Mouse (Mus musculus) cerebellum, postnatal 10 days (tissue): ENCODE measurements at regions not wholly inside any gene's neighbourhood (a gene's known extent, or its start where the extent isn't known, plus 50 kb on each side); places are given as distances from the start of the nearest gene placed in this dataset.

Experiments used
- DNase-seq, 2 experiments: peaks; one replicate each; pipeline ENCODE4 v3.0.0; 2021; ENCODE audit warnings: mixed read lengths in 2 of 2

- DNase-seq, result no peak
These were observed 68.7 kb downstream of the Npepl1 start for GRCm38 (mm10) chr2:174178801-174179200.

DNA sequence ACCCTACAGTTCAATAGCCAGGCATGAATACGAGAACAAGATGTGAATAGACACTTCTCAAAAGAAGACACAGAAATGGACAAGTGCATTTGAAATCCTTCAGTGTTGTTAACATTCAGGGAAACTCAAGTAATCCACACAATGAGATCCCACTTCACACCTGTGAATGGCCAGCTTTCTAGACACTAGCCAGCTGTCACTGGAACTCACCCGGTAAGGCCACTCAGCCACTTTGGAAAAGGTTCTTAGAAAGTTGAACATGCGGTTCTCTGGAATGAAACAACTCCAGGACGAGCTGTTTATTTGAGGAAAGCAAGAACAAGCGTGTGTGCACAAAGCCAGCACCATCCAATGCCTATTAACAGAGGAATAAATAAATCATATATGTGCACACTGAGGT is 74.6 kb downstream of the Npepl1 start:
- no peak for DNase-seq

GRCm38 (mm10) chr2:174191071-174191470 is 80.9 kb downstream of the Npepl1 start:
- DNase-seq, result no peak

GRCm38 (mm10) chr2:174191516-174191915 is 81.4 kb downstream of the Npepl1 start:
- DNase-seq, result no peak

- no peak for DNase-seq
These were observed 81.9 kb downstream of the Npepl1 start for GRCm38 (mm10) chr2:174192026-174192425.

GRCm38 (mm10) chr2:174193506-174193905 is 83.4 kb downstream of the Npepl1 start:
- peak; percentile 20 to 21 for DNase-seq

GRCm38 (mm10) chr2:174195651-174196050 is 85.5 kb downstream of the Npepl1 start:
- DNase-seq, result no peak

GRCm38 (mm10) chr2:174196696-174197215 is 86.6 kb downstream of the Npepl1 start:
- DNase-seq, result peak in 1 of 2 experiments; percentile 16

GRCm38 (mm10) chr2:174197306-174197945 is 86.7 kb upstream of the Gnas start:
- no peak for DNase-seq

DNA sequence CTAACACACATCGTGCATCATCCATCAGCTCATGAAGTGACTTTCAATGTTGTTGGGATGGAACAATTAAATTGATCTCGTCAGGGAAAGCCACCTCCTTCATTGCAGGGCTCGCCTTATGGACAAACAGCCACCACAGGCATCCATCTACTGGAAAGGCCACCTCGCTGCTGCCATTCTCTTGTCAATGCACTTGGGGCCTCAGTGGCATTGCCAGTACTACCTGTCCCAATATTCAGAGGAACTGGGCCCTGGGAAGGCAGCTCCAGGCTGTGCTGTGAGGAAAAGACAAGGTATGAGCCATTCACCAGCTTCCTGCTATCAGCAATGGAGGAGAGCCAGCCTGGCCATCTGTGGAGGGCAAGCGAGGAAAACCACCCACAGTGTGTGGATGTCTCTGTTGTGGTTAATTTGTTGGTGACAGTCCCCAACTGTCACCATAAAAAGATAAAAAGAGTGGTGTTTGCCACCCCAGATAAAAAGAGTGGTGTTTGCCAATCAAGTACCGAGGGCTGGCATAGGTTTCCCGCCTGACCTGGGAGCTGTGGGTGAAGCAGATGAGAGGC is 85.6 kb upstream of the Gnas start:
- DNase-seq, result peak; percentile 79 to 81

GRCm38 (mm10) chr2:174199961-174200862 is 83.9 kb upstream of the Gnas start:
- DNase-seq, result peak; percentile 32 to 36

DNA sequence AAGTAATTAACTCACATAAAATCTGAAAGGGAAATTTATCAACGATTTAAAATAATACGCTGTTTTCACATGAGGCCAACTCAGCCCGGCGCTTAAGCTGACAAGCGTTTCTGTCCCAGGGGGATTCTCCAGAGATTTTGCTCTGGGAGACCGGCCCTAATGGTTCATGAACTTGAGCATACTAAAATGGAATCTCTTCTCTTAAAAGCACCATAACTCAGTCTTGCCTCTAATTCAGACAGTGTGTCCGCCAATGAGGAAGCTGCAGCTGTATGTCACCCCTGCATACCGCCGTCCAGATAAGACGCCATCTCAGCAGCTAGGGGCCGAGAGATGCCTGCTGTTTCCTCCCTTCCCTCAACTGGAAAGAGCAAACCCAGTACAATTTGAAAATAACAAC is 80.7 kb upstream of the Gnas start:
- DNase-seq, result no peak

- no peak for DNase-seq
These were observed 72.4 kb upstream of the Gnas start for GRCm38 (mm10) chr2:174211681-174212080.

DNA sequence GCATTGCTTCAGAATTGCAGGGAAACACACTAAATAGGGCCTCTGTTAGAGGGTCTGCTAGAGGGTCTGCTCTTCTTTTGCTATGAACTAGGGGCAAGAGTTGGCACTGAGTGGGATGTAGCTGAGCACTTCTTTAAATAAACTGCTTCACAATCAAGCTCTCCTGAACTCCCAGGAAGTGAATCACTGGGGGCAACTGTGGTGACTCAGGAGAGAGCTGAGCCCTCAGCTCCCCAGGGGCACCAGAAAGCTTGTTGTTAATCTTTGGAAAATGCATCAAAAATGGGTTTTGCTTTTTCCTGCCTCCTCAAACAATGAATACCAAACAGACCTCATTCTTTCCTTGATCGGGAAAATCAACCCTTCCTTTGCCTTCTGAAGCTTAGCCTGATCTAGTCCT is 57.5 kb upstream of the Gnas start:
- no peak for DNase-seq
